Mouse (Mus musculus): ENCODE data around the gene Gch1. TPM values are rescaled to one million over a fixed set of nuclear protein-coding genes. Genes with fewer than 3 reads are reported as not detected.

The Gch1 gene
- polyA plus RNA-seq (2014; fragmentation: Nextera tagmentation; extraction: Ambion mirVana), result 1.4 and 2.4 TPM in 2 replicates

GRCm38 (mm10) chr14:47188848-47189634, at the start of gene Gch1:
TSS of gene Gch1 (minus strand) at chr14:47189413.
- Histone ChIP-seq H3K9ac (ENCODE audit: low read length) (peak within 1 kb of the TSS; percentile 51), H3K36me3 (ENCODE audit: control insufficient read depth, insufficient read depth, low read length) (no peaks in the 10 kb centered on the region)
- WGBS, result under 1% methylated on average over 68 of the region's 68 CpGs

GRCm38 (mm10) chr14:47237286-47237685, 48.1 kb upstream of the Gch1 start:
- no peaks in the 10 kb centered on the region for H3K27me3 ChIP-seq (ENCODE audit: control insufficient read depth, insufficient read depth, low read length)
- ATAC-seq (replicated peaks; ENCODE audit: low FRiP score), result no peak
- 89% methylated on average over 4 of the region's 4 CpGs for WGBS
- H3K9ac ChIP-seq (ENCODE audit: low read length), result no peak overlapping the region
- no peak overlapping the region for H3K4me2 ChIP-seq (ENCODE audit: low read depth, low read length, severe bottlenecking)
- H3K36me3 ChIP-seq (ENCODE audit: control insufficient read depth, insufficient read depth, low read length), result no peaks in the 10 kb centered on the region; the same call in 1 of the 2 replicates
- no peak overlapping the region for H3K27ac ChIP-seq (ENCODE audit: low read depth, low read length)
- H3K4me1 ChIP-seq (replicated peaks; ENCODE audit: control insufficient read depth, insufficient read depth, low read length), result no peaks in the 10 kb centered on the region
- H3K4me3 ChIP-seq (ENCODE audit: low read depth, low read length), result no peak overlapping the region
- no peaks in the 10 kb centered on the region; the same call in 1 of the 2 replicates for H3K9me3 ChIP-seq (ENCODE audit: control insufficient read depth, low read length)
- DNase-seq (ENCODE audit: low spot score), result no peak

More at GRCm38 (mm10) chr14:47188848-47189634, at the start of gene Gch1:
- DNase-seq (ENCODE audit: low spot score) (peak; percentile 85), ATAC-seq (replicated peaks; ENCODE audit: low FRiP score) (peak; percentile 88)
- peaks cover 11% of the 10 kb centered on the region; the same call in 1 of the 2 replicates for H3K27me3 ChIP-seq (ENCODE audit: control insufficient read depth, insufficient read depth, low read length)
- peaks cover 3% of the 10 kb centered on the region; the same call in 1 of the 2 replicates for H3K4me1 ChIP-seq (replicated peaks; ENCODE audit: control insufficient read depth, insufficient read depth, low read length)
- peak within 1 kb of the TSS; percentile 100 for H3K4me2 ChIP-seq (ENCODE audit: low read depth, low read length, severe bottlenecking)
- no peak within 1 kb of the TSS for H3K27ac ChIP-seq (ENCODE audit: low read depth, low read length)
- H3K4me3 ChIP-seq (ENCODE audit: low read depth, low read length), result peak within 1 kb of the TSS; percentile 60
- no peaks in the 10 kb centered on the region for H3K9me3 ChIP-seq (ENCODE audit: control insufficient read depth, low read length)

GRCm38 (mm10) chr14:47236491-47236890, 47.3 kb upstream of the Gch1 start:
- Histone ChIP-seq H3K4me3 (ENCODE audit: low read depth, low read length) (no peak overlapping the region), H3K27ac (ENCODE audit: low read depth, low read length) (no peak overlapping the region), H3K9me3 (ENCODE audit: control insufficient read depth, low read length) (no peaks in the 10 kb centered on the region; the same call in 1 of the 2 replicates), H3K27me3 (ENCODE audit: control insufficient read depth, insufficient read depth, low read length) (no peaks in the 10 kb centered on the region), H3K4me1 (replicated peaks; ENCODE audit: control insufficient read depth, insufficient read depth, low read length) (no peaks in the 10 kb centered on the region), H3K9ac (ENCODE audit: low read length) (no peak overlapping the region), H3K4me2 (ENCODE audit: low read depth, low read length, severe bottlenecking) (no peak overlapping the region), H3K36me3 (ENCODE audit: control insufficient read depth, insufficient read depth, low read length) (no peaks in the 10 kb centered on the region; the same call in 1 of the 2 replicates)
- no peak for ATAC-seq (replicated peaks; ENCODE audit: low FRiP score)
- WGBS, result 95% methylated on average over 7 of the region's 7 CpGs
- no peak for DNase-seq (ENCODE audit: low spot score)

GRCm38 (mm10) chr14:47234526-47235250, 45.5 kb upstream of the Gch1 start:
- 73% methylated on average over 5 of the region's 5 CpGs for WGBS
- Histone ChIP-seq H3K27me3 (ENCODE audit: control insufficient read depth, insufficient read depth, low read length) (no peaks in the 10 kb centered on the region), H3K4me3 (ENCODE audit: low read depth, low read length) (no peak overlapping the region), H3K9ac (ENCODE audit: low read length) (no peak overlapping the region), H3K4me1 (replicated peaks; ENCODE audit: control insufficient read depth, insufficient read depth, low read length) (no peaks in the 10 kb centered on the region), H3K9me3 (ENCODE audit: control insufficient read depth, low read length) (no peaks in the 10 kb centered on the region; the same call in 1 of the 2 replicates), H3K27ac (ENCODE audit: low read depth, low read length) (no peak overlapping the region), H3K4me2 (ENCODE audit: low read depth, low read length, severe bottlenecking) (no peak overlapping the region), H3K36me3 (ENCODE audit: control insufficient read depth, insufficient read depth, low read length) (no peaks in the 10 kb centered on the region)
- DNase-seq (ENCODE audit: low spot score) (no peak), ATAC-seq (replicated peaks; ENCODE audit: low FRiP score) (no peak)

- ATAC-seq (replicated peaks; ENCODE audit: low FRiP score), result no peak
- H3K4me1 ChIP-seq (replicated peaks; ENCODE audit: control insufficient read depth, insufficient read depth, low read length), result no peaks in the 10 kb centered on the region
- no peak overlapping the region for H3K27ac ChIP-seq (ENCODE audit: low read depth, low read length)
- DNase-seq (ENCODE audit: low spot score), result no peak
- H3K27me3 ChIP-seq (ENCODE audit: control insufficient read depth, insufficient read depth, low read length), result no peaks in the 10 kb centered on the region
- WGBS, result 94% methylated on average over 3 of the region's 3 CpGs
- H3K4me3 ChIP-seq (ENCODE audit: low read depth, low read length), result no peak overlapping the region
- no peak overlapping the region for H3K4me2 ChIP-seq (ENCODE audit: low read depth, low read length, severe bottlenecking)
- H3K9ac ChIP-seq (ENCODE audit: low read length), result no peak overlapping the region
- no peaks in the 10 kb centered on the region; the same call in 1 of the 2 replicates for H3K9me3 ChIP-seq (ENCODE audit: control insufficient read depth, low read length)
- H3K36me3 ChIP-seq (ENCODE audit: control insufficient read depth, insufficient read depth, low read length), result no peaks in the 10 kb centered on the region
Observed at GRCm38 (mm10) chr14:47234032-47234431, 44.8 kb upstream of the Gch1 start.

GRCm38 (mm10) chr14:47233602-47234001, 44.4 kb upstream of the Gch1 start:
- Histone ChIP-seq H3K27ac (ENCODE audit: low read depth, low read length) (no peak overlapping the region), H3K36me3 (ENCODE audit: control insufficient read depth, insufficient read depth, low read length) (no peaks in the 10 kb centered on the region), H3K9me3 (ENCODE audit: control insufficient read depth, low read length) (no peaks in the 10 kb centered on the region; the same call in 1 of the 2 replicates), H3K4me2 (ENCODE audit: low read depth, low read length, severe bottlenecking) (no peak overlapping the region), H3K9ac (ENCODE audit: low read length) (no peak overlapping the region), H3K4me3 (ENCODE audit: low read depth, low read length) (no peak overlapping the region), H3K4me1 (replicated peaks; ENCODE audit: control insufficient read depth, insufficient read depth, low read length) (no peaks in the 10 kb centered on the region), H3K27me3 (ENCODE audit: control insufficient read depth, insufficient read depth, low read length) (no peaks in the 10 kb centered on the region)
- WGBS, result 83% methylated on average over 2 of the region's 2 CpGs
- ATAC-seq (replicated peaks; ENCODE audit: low FRiP score), result no peak
- no peak for DNase-seq (ENCODE audit: low spot score)

- ATAC-seq (replicated peaks; ENCODE audit: low FRiP score), result no peak
- 86% methylated on average over 11 of the region's 11 CpGs for WGBS
Observed at GRCm38 (mm10) chr14:47229796-47230376, 40.7 kb upstream of the Gch1 start.

GRCm38 (mm10) chr14:47225931-47226330, 36.7 kb upstream of the Gch1 start:
- no peak overlapping the region for H3K4me2 ChIP-seq (ENCODE audit: low read depth, low read length, severe bottlenecking)
- H3K27me3 ChIP-seq (ENCODE audit: control insufficient read depth, insufficient read depth, low read length), result no peaks in the 10 kb centered on the region
- H3K36me3 ChIP-seq (ENCODE audit: control insufficient read depth, insufficient read depth, low read length), result no peaks in the 10 kb centered on the region
- DNase-seq (ENCODE audit: low spot score) (no peak), ATAC-seq (replicated peaks; ENCODE audit: low FRiP score) (no peak)
- H3K27ac ChIP-seq (ENCODE audit: low read depth, low read length), result no peak overlapping the region
- H3K4me1 ChIP-seq (replicated peaks; ENCODE audit: control insufficient read depth, insufficient read depth, low read length), result no peaks in the 10 kb centered on the region
- no peak overlapping the region for H3K4me3 ChIP-seq (ENCODE audit: low read depth, low read length)
- H3K9ac ChIP-seq (ENCODE audit: low read length), result no peak overlapping the region
- 92% methylated on average over 8 of the region's 8 CpGs for WGBS
- H3K9me3 ChIP-seq (ENCODE audit: control insufficient read depth, low read length), result no peaks in the 10 kb centered on the region

More at GRCm38 (mm10) chr14:47229796-47230376, 40.7 kb upstream of the Gch1 start:
- Histone ChIP-seq H3K9ac (ENCODE audit: low read length) (no peak overlapping the region), H3K4me3 (ENCODE audit: low read depth, low read length) (no peak overlapping the region), H3K36me3 (ENCODE audit: control insufficient read depth, insufficient read depth, low read length) (no peaks in the 10 kb centered on the region), H3K27ac (ENCODE audit: low read depth, low read length) (no peak overlapping the region), H3K9me3 (ENCODE audit: control insufficient read depth, low read length) (no peaks in the 10 kb centered on the region; the same call in 1 of the 2 replicates), H3K27me3 (ENCODE audit: control insufficient read depth, insufficient read depth, low read length) (no peaks in the 10 kb centered on the region), H3K4me2 (ENCODE audit: low read depth, low read length, severe bottlenecking) (no peak overlapping the region), H3K4me1 (replicated peaks; ENCODE audit: control insufficient read depth, insufficient read depth, low read length) (no peaks in the 10 kb centered on the region)
- no peak for DNase-seq (ENCODE audit: low spot score)
